Comparison of ENCODE assay signal across 9 mouse cellular contexts in genomic region chr16:23102340-23103037, GRCm38 (mm10). TPM values are rescaled to one million over a fixed set of nuclear protein-coding genes. Genes with fewer than 3 reads are reported as not detected.
DNase-seq lines count a peak whose midpoint lies in the region; ATAC-seq and TF ChIP-seq lines count a peak whose summit lies in the region.
"Had no signal": no experiment of that assay in that cellular context is flagged by ENCODE, and none has a peak within 500 bp of the region (broad histone marks: within the 10 kb centered on the region; RNA-seq: fewer than 3 reads in every experiment).

No protein-coding gene starts in this region.

- ATAC-seq in kidney, embryonic 15.5 days (replicated peaks; ENCODE audit: low FRiP score): no peak
- ATAC-seq in limb, embryonic 14.5 days (ENCODE audit: low FRiP score, low read depth): no peak
- ATAC-seq in stomach, embryonic 15.5 days (ENCODE audit: insufficient read depth, low FRiP score, low read depth): peak; percentile 50

- TF ChIP-seq POLR2A in embryonic fibroblast, embryonic 13.5 days (IDR thresholded peaks at IDR 0.05; ENCODE audit: low read depth, low read length): no peak
- TF ChIP-seq POLR2A in limb, embryonic 14.5 days (IDR thresholded peaks at IDR 0.05; ENCODE audit: borderline replicate concordance, extremely low read depth, insufficient read depth, insufficient read length): no peak
- TF ChIP-seq POLR2A in cerebellum, adult 2 months (IDR thresholded peaks at IDR 0.05; ENCODE audit: borderline replicate concordance, insufficient read depth, low read length): no peak

- peaks cover 24% of the 10 kb centered on the region for H3K4me1 ChIP-seq in kidney, embryonic 15.5 days
- H3K4me1 ChIP-seq in embryonic fibroblast, embryonic 13.5 days (ENCODE audit: control insufficient read depth, insufficient read depth, low read length): no peaks in the 10 kb centered on the region
- peaks cover 7% of the 10 kb centered on the region; the same call in 1 of the 2 replicates for H3K4me1 ChIP-seq in limb, embryonic 14.5 days (ENCODE audit: control insufficient read depth, insufficient read depth, low read length)
- H3K4me1 ChIP-seq in stomach, embryonic 15.5 days: peaks cover 7% of the 10 kb centered on the region
- H3K4me1 ChIP-seq in cerebellum, adult 2 months (ENCODE audit: control insufficient read depth, insufficient read depth, low read length): no peaks in the 10 kb centered on the region

- peak overlapping the region; percentile 36; the same call in 1 of the 2 replicates for H3K9ac ChIP-seq in kidney, embryonic 15.5 days
- peak overlapping the region; percentile 52; the same call in 1 of the 2 replicates for H3K9ac ChIP-seq in limb, embryonic 14.5 days (ENCODE audit: low read depth, low read length, severe bottlenecking)
- H3K9ac ChIP-seq in stomach, embryonic 15.5 days: no peak overlapping the region

- peak overlapping the region; percentile 48; the same call in 1 of the 2 replicates for H3K27ac ChIP-seq in kidney, embryonic 15.5 days
- H3K27ac ChIP-seq in embryonic fibroblast, embryonic 13.5 days (ENCODE audit: insufficient read depth, low read length): no peak overlapping the region
- H3K27ac ChIP-seq in limb, embryonic 14.5 days (replicated peaks; ENCODE audit: low read depth, low read length): no peak overlapping the region
- H3K27ac ChIP-seq in stomach, embryonic 15.5 days: peak overlapping the region; percentile 54
- no peak overlapping the region for H3K27ac ChIP-seq in cerebellum, adult 2 months (ENCODE audit: insufficient read depth, low read length)

- WGBS in kidney, embryonic 15.5 days: 10% methylated on average over 15 of the region's 15 CpGs
- WGBS in limb, embryonic 14.5 days: 13% methylated on average over 15 of the region's 15 CpGs
- 9% methylated on average over 15 of the region's 15 CpGs for WGBS in stomach, embryonic 15.5 days
- WGBS in cerebellum, adult 2 months: 26% methylated on average over 15 of the region's 15 CpGs

- no peaks in the 10 kb centered on the region for H3K9me3 ChIP-seq in kidney, embryonic 15.5 days (replicated peaks)
- no peaks in the 10 kb centered on the region for H3K9me3 ChIP-seq in limb, embryonic 14.5 days (ENCODE audit: control insufficient read depth, low read length)
- no peaks in the 10 kb centered on the region for H3K9me3 ChIP-seq in stomach, embryonic 15.5 days

- no peaks in the 10 kb centered on the region for H3K36me3 ChIP-seq in kidney, embryonic 15.5 days
- no peaks in the 10 kb centered on the region for H3K36me3 ChIP-seq in limb, embryonic 14.5 days (ENCODE audit: control insufficient read depth, insufficient read depth, low read length)
- H3K36me3 ChIP-seq in stomach, embryonic 15.5 days: no peaks in the 10 kb centered on the region

- no peak for DNase-seq in kidney, postnatal 10 days
- DNase-seq in limb, embryonic 14.5 days (ENCODE audit: low spot score): no peak
- DNase-seq in adrenal gland, adult 18-20 months (ENCODE audit: low spot score in 2 of 2): no peak
- DNase-seq in cerebellum, adult 2 months: no peak
- no peak for DNase-seq in retina, embryonic 14.5 days (ENCODE audit: low spot score)

- H3K27me3 ChIP-seq in kidney, embryonic 15.5 days: no peaks in the 10 kb centered on the region
- no peaks in the 10 kb centered on the region for H3K27me3 ChIP-seq in limb, embryonic 14.5 days (ENCODE audit: control insufficient read depth, insufficient read depth, low read length)
- no peaks in the 10 kb centered on the region for H3K27me3 ChIP-seq in stomach, embryonic 15.5 days (replicated peaks)
- H3K27me3 ChIP-seq in cerebellum, adult 2 months (ENCODE audit: control insufficient read depth, insufficient read depth, low read length): no peaks in the 10 kb centered on the region

- TF ChIP-seq CTCF in embryonic fibroblast, embryonic 13.5 days (IDR thresholded peaks at IDR 0.05; ENCODE audit: borderline replicate concordance, insufficient read depth, low read length): no peak
- TF ChIP-seq CTCF in cerebellum, adult 2 months (IDR thresholded peaks at IDR 0.05; ENCODE audit: borderline replicate concordance, insufficient read depth, low read depth, low read length): no peak

- H3K4me3 ChIP-seq in kidney, embryonic 15.5 days (replicated peaks): peak overlapping the region; percentile 45
- peak overlapping the region; percentile 5 for H3K4me3 ChIP-seq in embryonic fibroblast, embryonic 13.5 days (ENCODE audit: insufficient read depth, low read length)
- H3K4me3 ChIP-seq in limb, embryonic 14.5 days (replicated peaks; ENCODE audit: low read length): peak overlapping the region; percentile 38
- H3K4me3 ChIP-seq in stomach, embryonic 15.5 days (replicated peaks): peak overlapping the region; percentile 27
- H3K4me3 ChIP-seq in cerebellum, adult 2 months (replicated peaks; ENCODE audit: insufficient read depth, low read depth, low read length): no peak overlapping the region

- peak overlapping the region; percentile 68 for H3K4me2 ChIP-seq in kidney, embryonic 15.5 days
- H3K4me2 ChIP-seq in limb, embryonic 14.5 days (replicated peaks; ENCODE audit: low read depth, low read length, severe bottlenecking): peak overlapping the region; percentile 60
- peak overlapping the region; percentile 54 for H3K4me2 ChIP-seq in stomach, embryonic 15.5 days

RNA-seq across cellular contexts. Expression of gene Eif4a2, which starts 4.8 kb away (rescaled TPM):
- 217 and 225 TPM in 2 replicates for polyA plus RNA-seq in kidney, embryonic 15.5 days (2015; fragmentation: Nextera tagmentation; extraction: Ambion mirVana)
- polyA plus RNA-seq in embryonic fibroblast, embryonic 13.5 days (2011; ENCODE audit: insufficient read length, low read depth, missing spikeins): 552 and 554 TPM in 2 replicates
- polyA plus RNA-seq in limb, embryonic 14.5 days (2012; rRNA removed): 640 and 683 TPM in 2 replicates
- 260 and 283 TPM in 2 replicates for polyA plus RNA-seq in limb, embryonic 14.5 days (2014; fragmentation: Nextera tagmentation; extraction: Ambion mirVana)
- polyA plus RNA-seq in stomach, embryonic 15.5 days (2015; fragmentation: Nextera tagmentation; extraction: Ambion mirVana): 224 and 234 TPM in 2 replicates
- total RNA-seq in adrenal gland, adult 18-20 months (2021): 100 to 1,000 TPM; 551 to 581 TPM
- polyA plus RNA-seq in cerebellum, adult 2 months (2012; rRNA removed): 737 and 742 TPM in 2 replicates

RNA-seq across cellular contexts. Expression of gene Rfc4, which starts 25.0 kb away (rescaled TPM):
- 125 and 132 TPM in 2 replicates for polyA plus RNA-seq in kidney, embryonic 15.5 days (2015; fragmentation: Nextera tagmentation; extraction: Ambion mirVana)
- polyA plus RNA-seq in embryonic fibroblast, embryonic 13.5 days (2011; ENCODE audit: insufficient read length, low read depth, missing spikeins): 17.6 and 22.3 TPM in 2 replicates
- 9.0 and 12.1 TPM in 2 replicates for polyA plus RNA-seq in limb, embryonic 14.5 days (2012; rRNA removed)
- polyA plus RNA-seq in limb, embryonic 14.5 days (2014; fragmentation: Nextera tagmentation; extraction: Ambion mirVana): 90.1 and 91.4 TPM in 2 replicates
- polyA plus RNA-seq in stomach, embryonic 15.5 days (2015; fragmentation: Nextera tagmentation; extraction: Ambion mirVana): 109 and 117 TPM in 2 replicates
- 1 to 10 TPM; 4.3 to 7.7 TPM for total RNA-seq in adrenal gland, adult 18-20 months (2021)
- polyA plus RNA-seq in cerebellum, adult 2 months (2012; rRNA removed): 2.1 and 2.5 TPM in 2 replicates

RNA-seq across cellular contexts. Expression of gene Adipoq, which starts 43.8 kb away (rescaled TPM):
- polyA plus RNA-seq in kidney, embryonic 15.5 days (2015; fragmentation: Nextera tagmentation; extraction: Ambion mirVana): not detected in 2 replicates
- not detected in 2 replicates for polyA plus RNA-seq in embryonic fibroblast, embryonic 13.5 days (2011; ENCODE audit: insufficient read length, low read depth, missing spikeins)
- polyA plus RNA-seq in limb, embryonic 14.5 days (2012; rRNA removed): 0.29 and 0.38 TPM in 2 replicates
- polyA plus RNA-seq in limb, embryonic 14.5 days (2014; fragmentation: Nextera tagmentation; extraction: Ambion mirVana): 0.26 TPM in 1 of 2 replicates, not detected in the other
- 0.10 TPM in 1 of 2 replicates, not detected in the other for polyA plus RNA-seq in stomach, embryonic 15.5 days (2015; fragmentation: Nextera tagmentation; extraction: Ambion mirVana)
- 100 to 1,000 TPM; 265 to 655 TPM for total RNA-seq in adrenal gland, adult 18-20 months (2021)
- polyA plus RNA-seq in cerebellum, adult 2 months (2012; rRNA removed): 0.33 TPM in 1 of 2 replicates, not detected in the other
- total RNA-seq: neutrophil, adult 5-6 weeks had no signal

RNA-seq across cellular contexts. Expression of gene Kng1, which starts 44.8 kb away (rescaled TPM):
- 4.8 and 9.2 TPM in 2 replicates for polyA plus RNA-seq in kidney, embryonic 15.5 days (2015; fragmentation: Nextera tagmentation; extraction: Ambion mirVana)
- 1.4 and 1.5 TPM in 2 replicates for polyA plus RNA-seq in embryonic fibroblast, embryonic 13.5 days (2011; ENCODE audit: insufficient read length, low read depth, missing spikeins)
- 0.23 and 0.60 TPM in 2 replicates for polyA plus RNA-seq in limb, embryonic 14.5 days (2012; rRNA removed)
- polyA plus RNA-seq in limb, embryonic 14.5 days (2014; fragmentation: Nextera tagmentation; extraction: Ambion mirVana): 0.14 TPM in 1 of 2 replicates, not detected in the other
- polyA plus RNA-seq in stomach, embryonic 15.5 days (2015; fragmentation: Nextera tagmentation; extraction: Ambion mirVana): 12.3 and 42.4 TPM in 2 replicates
- 1 to 10 TPM in 1 of 2 experiments, under 1 TPM in 1; 0.60 to 1.1 TPM for total RNA-seq in adrenal gland, adult 18-20 months (2021)
- not detected in 2 replicates for polyA plus RNA-seq in cerebellum, adult 2 months (2012; rRNA removed)
- total RNA-seq: neutrophil, adult 5-6 weeks had no signal

Comparison
In these comparisons a context has a peak if more than half of its experiments do, and no peak if none do; other contexts are left out.
1. H3K27ac ChIP-seq: peak in kidney, embryonic 15.5 days (single experiment) and stomach, embryonic 15.5 days (single experiment); none in embryonic fibroblast, embryonic 13.5 days (single experiment), limb, embryonic 14.5 days (single experiment) and cerebellum, adult 2 months (single experiment).
2. Peak in every context shown above with its lines, with median percentiles within 50 percentile points of each other: H3K4me2 ChIP-seq.